Mouse (Mus musculus): ENCODE data around the gene Rnf128.
A peak's percentile ranks its signal among the peaks of the same experiment; 100 is the strongest.

Gene Rnf128

GRCm38 (mm10) chrX:139622071-139622470 lies 59.0 kb downstream of the Rnf128 start:
- DNase-seq (ENCODE audit: low read depth) = no peak

GRCm38 (mm10) chrX:139634758-139635157 lies 71.6 kb downstream of the Rnf128 start:
- DNase-seq (ENCODE audit: low read depth) = no peak

DNA sequence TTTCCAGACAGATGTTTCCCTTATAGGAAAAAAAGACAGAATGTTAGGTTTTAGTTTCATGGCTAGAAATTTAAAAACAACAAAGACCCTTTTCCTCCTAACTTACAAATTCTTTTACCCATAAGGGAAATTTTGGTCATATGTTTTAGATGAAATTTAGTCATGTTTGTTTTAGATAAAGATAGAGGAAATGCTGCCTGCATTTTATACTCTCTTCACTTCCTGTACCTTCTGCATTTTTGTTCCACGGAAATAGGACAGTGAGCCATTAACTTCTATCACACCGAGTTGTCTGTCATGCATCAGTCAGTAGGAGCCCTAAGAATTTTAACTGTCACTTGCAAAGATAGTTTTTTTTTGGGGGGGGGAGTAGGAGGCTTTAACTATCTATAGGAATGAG lies 76.6 kb downstream of the Rnf128 start:
- no peak for DNase-seq (ENCODE audit: low read depth)

DNA sequence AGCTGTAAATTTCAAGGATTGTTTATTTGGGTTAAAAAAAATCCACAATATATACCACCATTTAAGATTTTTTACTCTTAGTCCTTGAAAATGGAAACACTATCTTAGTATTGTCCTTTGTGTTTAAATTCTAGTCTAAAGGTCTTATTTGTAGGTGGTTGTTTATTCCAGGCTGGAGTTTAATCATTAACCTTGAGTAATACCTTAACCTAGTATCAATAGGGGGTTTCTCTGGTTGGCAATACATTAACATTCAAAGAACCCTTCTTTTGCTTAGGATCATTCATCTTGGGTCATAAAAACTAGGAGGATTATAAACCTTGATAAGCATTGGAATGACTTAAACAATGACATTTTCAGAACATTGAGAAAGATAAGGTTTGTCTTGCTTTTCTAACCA lies 77.3 kb downstream of the Rnf128 start:
- DNase-seq (ENCODE audit: low read depth) = no peak

- no peak for DNase-seq (ENCODE audit: low read depth)
Observed at GRCm38 (mm10) chrX:139652226-139652625, 89.1 kb downstream of the Rnf128 start.

GRCm38 (mm10) chrX:139653292-139653691 lies 90.2 kb downstream of the Rnf128 start:
- no peak for DNase-seq (ENCODE audit: low read depth)

GRCm38 (mm10) chrX:139654350-139655063 lies 91.4 kb downstream of the Rnf128 start:
- DNase-seq (ENCODE audit: low read depth) = no peak

- no peak for DNase-seq (ENCODE audit: low read depth)
Observed at GRCm38 (mm10) chrX:139662111-139662510, 99.0 kb downstream of the Rnf128 start.

- DNase-seq (ENCODE audit: low read depth) = peak; percentile 9
Observed at GRCm38 (mm10) chrX:139665829-139666228, 102.7 kb downstream of the Rnf128 start.

DNA sequence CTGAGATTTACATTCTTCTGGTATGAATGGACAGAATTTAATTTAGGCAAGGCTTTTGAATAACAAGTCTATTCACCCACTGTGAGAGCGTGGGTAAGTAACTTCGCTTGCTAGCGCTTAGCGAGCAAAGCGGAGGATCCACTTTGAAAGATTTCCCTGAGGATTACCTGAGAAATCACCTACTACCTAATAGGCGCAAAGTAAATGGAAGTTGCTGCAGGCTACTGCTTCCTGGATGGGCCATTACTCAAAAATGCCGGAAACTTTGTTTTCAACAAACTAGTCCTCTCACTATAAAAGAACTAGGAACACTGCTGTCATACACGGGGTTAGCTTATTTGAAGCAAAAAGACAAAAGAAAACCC lies 121.3 kb downstream of the Rnf128 start:
- no peak for DNase-seq (ENCODE audit: low read depth)

- peak; percentile 78 for DNase-seq (ENCODE audit: low read depth)
Observed at GRCm38 (mm10) chrX:139684775-139685695, 121.9 kb downstream of the Rnf128 start, which contains the start of gene Tbc1d8b. Gene Tbc1d8b, plus strand, starts transcription at chrX:139684996.

DNA sequence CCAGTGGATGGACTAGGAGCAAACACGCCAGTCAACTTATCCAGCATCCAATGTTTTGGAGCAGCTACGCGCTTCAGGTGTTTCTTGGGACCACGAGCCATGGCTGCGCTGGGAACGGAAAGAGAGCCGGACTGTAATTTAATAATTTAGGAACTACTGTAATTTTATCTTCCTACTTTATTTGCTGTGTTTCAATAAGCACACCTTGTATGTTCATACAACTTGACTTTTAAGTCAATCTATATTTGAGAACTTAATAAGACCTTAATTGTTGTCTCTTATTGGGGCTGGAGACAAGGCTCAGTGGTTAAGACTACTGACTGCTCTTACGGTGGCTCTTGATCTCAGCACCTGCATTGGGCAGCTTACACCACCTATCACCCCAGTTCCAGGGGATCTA lies 151.3 kb downstream of the Rnf128 start, which contains the start of gene Gm15013:
TSS of gene Gm15013 (minus strand) at position 101 of the 400 bp plus-strand sequence.
- DNase-seq (ENCODE audit: low read depth) = no peak

GRCm38 (mm10) chrX:139722350-139722749 lies 159.2 kb downstream of the Rnf128 start:
- DNase-seq (ENCODE audit: low read depth) = no peak

Measured in fibroblast of lung, adult 2 months (primary cell).